Mouse (Mus musculus) CD4-positive helper T cell, adult 2 months (primary cell): ENCODE data around the gene Ctsz.
A peak's percentile ranks its signal among the peaks of the same experiment; 100 is the strongest.

Experiments
- DNase-seq: peaks from one replicate; pipeline ENCODE4 v3.0.0-alpha.2; 2012; ENCODE audit warnings: low read depth, missing footprints, low spot score

Gene Ctsz

GRCm38 (mm10) chr2:174441898-174442297 lies 3.1 kb upstream of the Ctsz start:
- no peak for DNase-seq

DNA sequence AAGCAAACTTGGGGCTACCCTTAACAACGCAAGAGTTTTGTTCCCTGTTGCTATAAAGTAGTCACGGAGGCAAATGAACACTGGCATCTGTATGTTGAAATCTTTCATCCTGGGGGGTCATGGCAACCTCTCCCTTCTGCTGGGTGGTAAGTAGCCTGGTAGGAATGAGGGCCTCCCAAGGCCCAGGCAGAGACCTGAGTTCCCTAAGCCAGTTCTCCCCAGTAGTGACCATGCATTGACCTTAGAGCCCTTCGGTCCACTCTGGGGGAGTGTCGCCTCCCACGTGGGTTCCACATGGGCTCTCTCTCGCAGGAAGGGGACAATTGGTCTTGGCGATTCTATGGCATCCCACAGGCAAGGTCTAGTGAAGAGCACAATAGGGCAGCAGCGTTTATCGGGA lies 1.1 kb upstream of the Ctsz start:
- no peak for DNase-seq

DNA sequence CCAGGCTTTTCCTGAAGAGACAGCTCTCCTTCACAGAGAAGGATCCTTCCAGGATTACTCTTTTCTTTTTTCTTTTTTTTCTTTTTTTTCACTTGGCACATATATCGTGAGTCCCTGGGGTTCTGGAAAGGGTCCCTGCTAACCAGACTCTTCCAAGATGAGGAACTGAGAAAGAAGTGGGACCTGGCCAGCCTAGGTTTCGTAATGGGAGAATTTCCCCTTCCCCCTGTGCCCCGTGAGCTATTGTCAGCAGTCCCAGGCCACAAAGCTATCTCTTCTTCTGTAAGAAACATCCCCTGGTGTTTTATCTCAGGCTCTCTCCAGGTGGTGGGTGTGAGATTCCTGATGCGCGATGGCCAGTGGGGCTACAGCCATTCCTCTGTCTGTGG lies 605 bp upstream of the Ctsz start:
- no peak for DNase-seq

DNA sequence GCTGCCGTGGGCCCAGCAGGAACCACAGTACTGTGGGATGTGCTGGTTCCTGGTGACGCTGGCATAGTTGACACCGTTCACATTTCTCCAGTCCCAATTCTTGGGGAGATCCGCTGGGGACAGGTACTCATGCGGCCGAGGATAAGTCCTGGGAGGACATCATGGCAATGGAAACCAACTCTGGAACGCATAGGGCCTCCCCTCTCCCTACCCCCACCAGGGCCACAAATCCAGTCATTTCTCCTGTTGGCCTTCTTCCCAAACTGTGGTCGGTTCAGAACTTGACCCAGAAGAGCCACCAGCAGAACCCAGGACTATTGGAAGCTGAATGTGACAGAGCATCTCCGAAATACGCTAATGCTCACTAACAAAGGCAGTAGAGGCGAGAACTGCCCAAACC lies 658 bp downstream of the Ctsz start:
- DNase-seq = no peak

- DNase-seq = peak; percentile 17
Measured at GRCm38 (mm10) chr2:174437697-174437982, 1.2 kb downstream of the Ctsz start.

DNA sequence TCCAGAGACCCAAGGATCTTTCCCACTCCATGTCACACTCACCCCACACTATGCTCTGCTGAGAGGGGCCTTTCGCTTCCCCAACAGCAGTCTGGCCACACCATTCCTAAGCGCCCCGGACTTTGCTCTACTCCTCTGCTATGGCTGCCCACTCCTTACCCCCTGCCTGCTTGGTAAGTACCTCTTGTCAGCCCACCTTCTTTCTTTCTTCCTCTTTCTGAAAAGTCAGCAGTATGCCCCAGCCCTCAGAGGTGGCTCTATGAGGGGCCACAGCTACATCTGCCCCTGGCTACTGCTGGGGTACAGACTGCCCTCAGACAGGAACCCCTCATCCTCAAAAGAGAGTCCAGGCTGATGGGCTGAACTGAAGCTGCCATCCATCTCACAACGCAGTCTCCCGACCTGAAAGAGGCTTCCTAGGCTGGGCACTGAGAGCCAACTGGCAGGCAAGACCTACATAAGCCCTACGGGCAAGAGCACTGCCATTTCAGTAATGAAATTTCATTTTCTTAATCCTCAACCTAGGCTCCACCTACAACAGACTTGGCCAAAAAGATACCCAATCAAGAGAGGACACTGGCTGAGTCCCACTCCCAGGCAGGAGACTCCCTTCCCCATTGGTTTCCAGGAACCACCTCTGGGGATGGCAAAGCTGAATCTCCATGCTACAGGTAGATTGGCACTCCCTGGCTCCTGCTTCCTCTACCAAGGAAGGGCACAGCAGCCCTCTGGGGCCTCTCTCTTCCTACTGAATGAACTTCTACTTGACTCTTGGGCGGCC lies 1.7 kb downstream of the Ctsz start:
- DNase-seq = no peak

DNA sequence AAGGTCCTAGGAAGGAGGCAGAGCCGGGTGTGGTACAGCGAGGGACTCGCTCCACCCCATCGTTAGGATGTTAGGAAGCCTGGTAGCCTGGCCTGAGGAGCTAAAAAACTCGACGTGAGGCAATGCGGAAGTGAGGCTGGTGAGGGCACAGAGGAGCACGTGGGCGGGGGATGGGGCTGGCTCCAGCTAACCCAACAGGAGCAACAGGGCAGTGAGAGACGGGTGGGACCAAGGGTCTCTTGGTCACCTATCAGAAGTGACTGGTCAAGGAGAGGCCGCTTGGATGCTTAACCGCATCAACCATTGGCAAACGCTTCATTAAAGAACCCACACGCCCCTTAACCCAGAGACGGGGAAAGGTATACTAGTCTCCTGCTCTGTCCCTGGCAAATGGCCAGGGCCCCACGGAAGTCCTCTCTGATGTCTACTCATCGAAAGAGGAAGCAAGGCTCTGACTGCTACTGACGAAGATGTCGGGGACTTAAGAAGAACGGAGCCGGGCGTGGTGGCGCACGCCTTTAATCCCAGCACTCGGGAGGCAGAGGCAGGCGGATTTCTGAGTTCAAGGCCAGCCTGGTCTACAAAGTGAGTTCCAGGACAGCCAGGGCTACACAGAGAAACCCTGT lies 2.6 kb downstream of the Ctsz start:
- DNase-seq = no peak

- DNase-seq = no peak
Measured at GRCm38 (mm10) chr2:174434943-174435342, 3.9 kb downstream of the Ctsz start.

GRCm38 (mm10) chr2:174428996-174429591 lies 9.7 kb downstream of the Ctsz start:
- DNase-seq = no peak

DNA sequence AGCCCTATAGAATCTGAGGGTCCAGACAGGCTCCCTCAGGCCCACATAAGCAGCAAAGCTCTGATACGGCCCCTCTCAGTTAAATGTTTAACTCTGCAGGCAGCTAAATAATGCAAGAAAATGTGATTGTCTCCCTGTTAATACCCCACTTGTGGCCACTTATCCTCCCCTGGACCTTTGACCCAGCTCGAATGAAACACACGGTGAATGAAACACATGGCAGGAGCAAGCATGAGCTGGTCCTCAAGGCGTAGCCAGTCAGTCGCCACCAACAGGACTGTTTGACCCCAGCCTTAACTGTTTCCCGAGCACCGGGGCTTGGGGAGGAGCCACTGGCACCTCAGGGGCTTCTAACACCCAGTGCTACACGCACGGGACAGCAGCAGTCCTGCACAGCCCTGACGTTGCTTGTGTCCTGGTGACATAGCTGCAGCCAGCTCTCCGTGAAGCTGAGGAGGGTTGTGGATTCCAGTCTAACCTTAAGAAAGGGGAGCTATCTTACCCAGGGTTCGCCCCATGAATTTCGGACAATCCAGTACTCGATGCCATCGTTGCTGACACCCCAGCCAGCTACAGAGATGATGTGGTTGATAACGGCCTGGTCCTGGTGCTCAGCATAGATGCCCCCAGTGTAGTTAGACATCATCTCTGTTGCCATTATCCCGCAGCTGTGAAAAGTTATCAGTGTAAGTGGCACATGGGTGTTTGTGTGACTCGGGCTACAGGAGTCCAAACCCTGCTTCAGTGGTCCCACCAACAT lies 10.6 kb downstream of the Ctsz start:
- no peak for DNase-seq

DNA sequence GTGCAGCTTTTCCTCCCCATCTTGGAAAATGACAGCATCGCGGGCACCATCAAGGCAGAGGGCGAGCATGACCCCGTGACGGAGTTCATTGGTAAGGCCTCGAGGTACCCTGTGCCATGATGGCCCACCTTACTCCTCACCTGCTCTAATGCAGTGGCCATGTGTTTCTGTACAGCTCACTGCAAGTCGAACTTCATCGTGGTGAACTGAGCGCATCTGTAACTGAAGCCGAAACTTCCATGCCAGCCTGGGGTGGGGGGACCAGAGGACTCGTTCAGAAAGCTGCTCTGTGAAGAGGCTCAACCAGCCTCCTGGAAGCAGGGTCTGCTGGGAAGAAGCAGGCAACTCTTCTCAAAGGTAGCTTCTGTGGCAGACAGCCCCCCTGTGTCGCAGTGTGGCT lies 12.0 kb downstream of the Ctsz start:
- no peak for DNase-seq

GRCm38 (mm10) chr2:174424301-174425085 lies 14.3 kb downstream of the Ctsz start:
- no peak for DNase-seq

DNA sequence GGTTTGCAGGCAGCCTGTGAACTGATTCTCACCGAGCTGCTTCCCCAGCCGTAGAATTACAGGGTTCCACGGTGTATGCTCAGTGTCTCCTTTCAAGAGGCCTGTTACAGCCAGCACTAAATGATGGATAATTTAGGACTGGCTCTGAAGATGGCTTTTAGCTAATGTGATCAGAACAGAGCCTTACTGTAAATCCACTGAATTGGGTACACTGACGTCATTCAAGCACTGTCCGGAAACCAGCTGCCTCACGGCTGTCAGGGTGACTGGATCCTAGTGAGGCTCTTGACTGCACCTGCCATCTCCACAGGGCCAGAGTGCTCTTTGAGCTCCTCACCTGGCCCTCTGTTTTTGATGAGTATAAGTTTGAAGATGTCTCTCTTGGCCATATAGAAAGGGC lies 17.7 kb downstream of the Ctsz start:
- no peak for DNase-seq

- peak; percentile 95 for DNase-seq
Measured at GRCm38 (mm10) chr2:174415731-174416310, 23.0 kb downstream of the Ctsz start, which contains the start of gene Nelfcd. Gene Nelfcd (plus strand): TSS chr2:174415804.

GRCm38 (mm10) chr2:174415001-174415730 lies 23.7 kb downstream of the Ctsz start:
- no peak for DNase-seq

- DNase-seq = no peak
Measured at GRCm38 (mm10) chr2:174413127-174413526, 25.7 kb downstream of the Ctsz start.

- no peak for DNase-seq
Measured at GRCm38 (mm10) chr2:174410222-174410621, 28.6 kb downstream of the Ctsz start.

- no peak for DNase-seq
Measured at GRCm38 (mm10) chr2:174400396-174400795, 38.4 kb downstream of the Ctsz start.

- DNase-seq = no peak
Measured at GRCm38 (mm10) chr2:174397881-174398280, 41.0 kb downstream of the Ctsz start.

- no peak for DNase-seq
Measured at GRCm38 (mm10) chr2:174397065-174397464, 41.8 kb downstream of the Ctsz start.

GRCm38 (mm10) chr2:174396643-174397042 lies 42.2 kb downstream of the Ctsz start:
- no peak for DNase-seq
